Mouse (Mus musculus) hindbrain, embryonic 16.5 days (tissue): Measurements from ENCODE around the gene Slc7a11. TPM values are rescaled to one million over a fixed set of nuclear protein-coding genes. Genes with fewer than 3 reads are reported as not detected.
A peak's percentile ranks its signal among the peaks of the same experiment; 100 is the strongest.

ENCODE experiments used
- ATAC-seq: fragments of 200-750 bp; cut with Nextera tagmentation; 2 replicates; pipeline ENCODE4 v1.8.0; 2017; ENCODE audit warnings: moderate TSS enrichment, moderate library complexity
- H3K27ac ChIP-seq: fragments of 300-500 bp; sonication (generic); 2 replicates; pipeline ENCODE4 v1.5.1; 2014; ENCODE audit warnings: low read depth, mild to moderate bottlenecking, control low read depth, low read length, moderate library complexity
- H3K27me3 ChIP-seq: fragments of 300-500 bp; sonication (generic); replicated peaks from 2 replicates; pipeline ENCODE4 v1.6.1; 2014; ENCODE audit warnings: low read length; ENCODE audit not compliant: control insufficient read depth, insufficient read depth
- H3K36me3 ChIP-seq: fragments of 300-500 bp; sonication (generic); 2 replicates; pipeline ENCODE4 v1.6.1; 2014; ENCODE audit warnings: mild to moderate bottlenecking, low read length, moderate library complexity, mixed read lengths; ENCODE audit not compliant: control insufficient read depth, insufficient read depth
- H3K4me1 ChIP-seq: fragments of 300-500 bp; sonication (generic); 2 replicates; pipeline ENCODE4 v1.6.1; 2014; ENCODE audit warnings: low read depth, low read length; ENCODE audit not compliant: control insufficient read depth, insufficient read depth
- H3K4me2 ChIP-seq: fragments of 300-500 bp; sonication (generic); 2 replicates; pipeline ENCODE4 v1.6.1; 2014; ENCODE audit warnings: mild to moderate bottlenecking, low read length, control low read depth, moderate library complexity
- H3K4me3 ChIP-seq: fragments of 300-500 bp; sonication (generic); 2 replicates; pipeline ENCODE4 v1.5.1; 2014; ENCODE audit warnings: mild to moderate bottlenecking, low read length, control low read depth, moderate library complexity
- H3K9ac ChIP-seq: fragments of 300-500 bp; sonication (generic); 2 replicates; pipeline ENCODE4 v1.6.1; 2014; ENCODE audit warnings: low read depth, mild to moderate bottlenecking, control low read depth, low read length, moderate library complexity
- H3K9me3 ChIP-seq: fragments of 300-500 bp; sonication (generic); 2 replicates; pipeline ENCODE4 v1.6.1; 2014; ENCODE audit warnings: mild to moderate bottlenecking, low read length, moderate library complexity; ENCODE audit not compliant: control insufficient read depth
- WGBS: fragments of 180-500 bp; shearing (Covaris S2); extraction: QIAGEN DNeasy Blood & Tissue Kit; methylation state at CpG from one replicate; pipeline ENCODE4 v1.1.7; 2014; 5-methylcytosine and 5-hydroxymethylcytosine counted together
- polyA plus RNA-seq: library from polyadenylated mRNA; unstranded; fragments of >200 nt; fragmentation: Nextera tagmentation; extraction: Ambion mirVana; gene quantifications from 2 replicates; pipeline ENCODE4 v1.2.1, GENCODE M21; 2015

Gene Slc7a11
- polyA plus RNA-seq, 1 experiment from 2014 or later: 3.4 TPM

- no peak overlapping the region for H3K27ac ChIP-seq
These were observed 60.7 kb downstream of the Slc7a11 start for GRCm38 (mm10) chr3:50382729-50383128.

GRCm38 (mm10) chr3:50381861-50382693, 61.3 kb downstream of the Slc7a11 start:
- Histone ChIP-seq H3K9me3 (no peaks in the 10 kb centered on the region), H3K9ac (peak overlapping the region; percentile 43), H3K27me3 (no peaks in the 10 kb centered on the region), H3K36me3 (no peaks in the 10 kb centered on the region), H3K4me3 (peak overlapping the region; percentile 41), H3K4me2 (peak overlapping the region; percentile 56), H3K4me1 (peaks cover 4% of the 10 kb centered on the region), H3K27ac (peak overlapping the region; percentile 63; the same call in 1 of the 2 replicates)
- ATAC-seq: peak; percentile 69; the same call in 1 of the 2 replicates
- 35% methylated on average over 22 of the region's 22 CpGs for WGBS

More at GRCm38 (mm10) chr3:50382729-50383128, 60.7 kb downstream of the Slc7a11 start:
- WGBS: 24% methylated on average over 5 of the region's 5 CpGs
- Histone ChIP-seq H3K36me3 (no peaks in the 10 kb centered on the region), H3K4me1 (peaks cover 4% of the 10 kb centered on the region), H3K9me3 (no peaks in the 10 kb centered on the region), H3K4me3 (no peak overlapping the region), H3K4me2 (peak overlapping the region; percentile 56), H3K27me3 (no peaks in the 10 kb centered on the region), H3K9ac (no peak overlapping the region)
- no peak for ATAC-seq

DNA sequence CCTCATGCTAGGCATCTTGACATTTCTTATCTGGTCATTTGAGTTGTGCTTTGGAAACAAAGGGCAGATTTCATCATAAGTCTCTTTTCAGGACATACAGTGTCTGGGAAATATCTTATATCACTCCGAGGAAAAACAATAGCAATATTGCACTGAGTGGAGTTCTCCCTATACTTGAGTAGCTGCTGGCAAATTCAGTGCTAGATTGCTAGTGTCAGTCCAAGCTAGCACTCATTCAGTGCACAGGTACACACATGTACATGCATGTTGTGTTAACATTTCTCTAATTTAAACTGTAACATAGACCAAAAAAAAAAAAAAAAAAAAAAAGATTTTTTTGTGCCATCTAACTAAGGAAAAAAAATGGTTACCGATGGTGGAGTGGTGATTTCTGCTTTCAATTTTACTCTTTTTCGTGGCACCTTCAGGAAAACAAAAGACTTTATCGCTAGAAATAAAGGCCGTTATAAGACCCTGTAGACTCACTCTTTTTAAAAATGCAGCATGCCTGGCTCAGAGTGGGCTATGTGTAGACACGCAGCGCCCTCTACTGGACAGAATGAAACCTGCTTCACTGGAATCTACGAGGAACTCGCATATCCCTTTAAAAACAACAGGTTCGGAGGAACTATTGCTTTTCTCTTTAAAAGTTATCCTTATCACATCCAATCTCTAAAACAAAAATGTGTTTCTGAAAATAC, 62.1 kb downstream of the Slc7a11 start:
- no peaks in the 10 kb centered on the region for H3K27me3 ChIP-seq
- peak overlapping the region; percentile 56 for H3K4me2 ChIP-seq
- 18% methylated on average over 10 of the region's 10 CpGs for WGBS
- H3K9me3 ChIP-seq: no peaks in the 10 kb centered on the region
- peak overlapping the region; percentile 41 for H3K4me3 ChIP-seq
- ATAC-seq: peak; percentile 92
- peaks cover 4% of the 10 kb centered on the region for H3K4me1 ChIP-seq
- peak overlapping the region; percentile 43 for H3K9ac ChIP-seq
- H3K36me3 ChIP-seq: no peaks in the 10 kb centered on the region
- H3K27ac ChIP-seq: no peak overlapping the region

- ATAC-seq: no peak
- 75% methylated on average over 8 of the region's 8 CpGs for WGBS
- no peaks in the 10 kb centered on the region for H3K36me3 ChIP-seq
- H3K4me1 ChIP-seq: peaks cover 4% of the 10 kb centered on the region
- no peak overlapping the region for H3K27ac ChIP-seq
- no peaks in the 10 kb centered on the region for H3K9me3 ChIP-seq
- H3K4me2 ChIP-seq: no peak overlapping the region
- H3K9ac ChIP-seq: no peak overlapping the region
- H3K4me3 ChIP-seq: no peak overlapping the region
- H3K27me3 ChIP-seq: no peaks in the 10 kb centered on the region
These were observed 63.5 kb downstream of the Slc7a11 start for GRCm38 (mm10) chr3:50379942-50380341.

GRCm38 (mm10) chr3:50375477-50375876, 67.9 kb downstream of the Slc7a11 start:
- H3K9ac ChIP-seq: no peak overlapping the region
- peak; percentile 73 for ATAC-seq
- H3K4me1 ChIP-seq: no peaks in the 10 kb centered on the region
- no peaks in the 10 kb centered on the region for H3K36me3 ChIP-seq
- no peak overlapping the region for H3K4me2 ChIP-seq
- no peaks in the 10 kb centered on the region for H3K27me3 ChIP-seq
- no peak overlapping the region for H3K4me3 ChIP-seq
- no peaks in the 10 kb centered on the region for H3K9me3 ChIP-seq
- no peak overlapping the region for H3K27ac ChIP-seq

GRCm38 (mm10) chr3:50369791-50370190, 73.6 kb downstream of the Slc7a11 start:
- Histone ChIP-seq H3K4me2 (no peak overlapping the region), H3K36me3 (no peaks in the 10 kb centered on the region), H3K4me1 (no peaks in the 10 kb centered on the region), H3K9me3 (no peaks in the 10 kb centered on the region), H3K9ac (no peak overlapping the region), H3K27me3 (no peaks in the 10 kb centered on the region), H3K4me3 (no peak overlapping the region), H3K27ac (no peak overlapping the region)
- 96% methylated on average over 6 of the region's 6 CpGs for WGBS
- ATAC-seq: no peak

GRCm38 (mm10) chr3:50367175-50367574, 76.2 kb downstream of the Slc7a11 start:
- no peaks in the 10 kb centered on the region for H3K27me3 ChIP-seq
- no peak overlapping the region for H3K9ac ChIP-seq
- WGBS: 53% methylated on average over 3 of the region's 3 CpGs
- H3K4me1 ChIP-seq: no peaks in the 10 kb centered on the region
- no peaks in the 10 kb centered on the region for H3K9me3 ChIP-seq
- no peak overlapping the region for H3K27ac ChIP-seq
- H3K36me3 ChIP-seq: no peaks in the 10 kb centered on the region
- no peak for ATAC-seq
- H3K4me2 ChIP-seq: no peak overlapping the region
- no peak overlapping the region for H3K4me3 ChIP-seq

GRCm38 (mm10) chr3:50363659-50364058, 79.8 kb downstream of the Slc7a11 start:
- no peaks in the 10 kb centered on the region for H3K36me3 ChIP-seq
- H3K27ac ChIP-seq: no peak overlapping the region
- no peaks in the 10 kb centered on the region for H3K27me3 ChIP-seq
- no peak overlapping the region for H3K4me2 ChIP-seq
- no peaks in the 10 kb centered on the region for H3K4me1 ChIP-seq
- H3K9me3 ChIP-seq: no peaks in the 10 kb centered on the region
- H3K4me3 ChIP-seq: no peak overlapping the region
- no peak for ATAC-seq
- no peak overlapping the region for H3K9ac ChIP-seq
- 82% methylated on average over 3 of the region's 3 CpGs for WGBS

DNA sequence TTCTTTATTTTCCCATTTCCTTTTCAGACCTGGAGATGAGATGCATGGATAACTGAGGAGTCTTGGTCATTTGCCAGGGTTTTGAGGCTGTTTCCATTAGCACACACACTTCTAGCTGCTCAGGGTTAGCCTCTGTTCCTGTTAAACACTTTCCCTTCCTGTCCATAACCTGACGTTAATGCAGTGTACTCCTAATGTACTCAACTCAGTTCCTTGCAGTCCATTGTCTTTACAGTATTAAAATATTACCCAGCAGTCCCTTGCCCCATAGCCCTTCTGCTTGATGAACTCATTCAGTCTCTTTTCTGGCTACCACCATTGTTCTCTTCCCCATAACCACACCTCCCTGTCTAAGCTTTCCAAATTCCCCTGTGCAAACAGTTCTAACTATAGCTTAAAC, 96.3 kb downstream of the Slc7a11 start:
- H3K9me3 ChIP-seq: peaks cover 3% of the 10 kb centered on the region; the same call in 1 of the 2 replicates
- H3K27me3 ChIP-seq: no peaks in the 10 kb centered on the region
- H3K4me3 ChIP-seq: no peak overlapping the region
- no peak overlapping the region for H3K27ac ChIP-seq
- no peak for ATAC-seq
- H3K36me3 ChIP-seq: no peaks in the 10 kb centered on the region
- H3K4me1 ChIP-seq: no peaks in the 10 kb centered on the region
- WGBS: 75% methylated on average over 1 of the region's 1 CpGs
- H3K9ac ChIP-seq: no peak overlapping the region
- no peak overlapping the region for H3K4me2 ChIP-seq
